Mouse (Mus musculus) megakaryocyte, embryonic 14.5 days (primary cell): ENCODE data around the gene Map1s. TPM values are rescaled to one million over a fixed set of nuclear protein-coding genes. Genes with fewer than 3 reads are reported as not detected.

Source experiments
- H3K27me3 ChIP-seq: replicated peaks from 2 replicates; pipeline ENCODE3; 2012; ENCODE audit warnings: inconsistent platforms
- H3K36me3 ChIP-seq: replicated peaks from 2 replicates; pipeline ENCODE3; 2012; ENCODE audit warnings: low read length, inconsistent platforms, mixed read lengths
- H3K4me1 ChIP-seq: 2 replicates; pipeline ENCODE4 v1.6.1; 2012; ENCODE audit warnings: inconsistent platforms
- H3K4me3 ChIP-seq: replicated peaks from 2 replicates; pipeline ENCODE3; 2012; ENCODE audit warnings: moderate library complexity, mild to moderate bottlenecking, inconsistent platforms
- H3K9me3 ChIP-seq: 2 replicates; pipeline ENCODE4 v1.6.1; 2012; ENCODE audit warnings: inconsistent platforms
- FLI1 ChIP-seq: IDR thresholded peaks from 2 replicates; pipeline ENCODE4 v1.6.1; 2012; ENCODE audit warnings: low read length, inconsistent platforms, mixed read lengths
- GATA1 ChIP-seq: IDR thresholded peaks from 3 replicates; pipeline ENCODE4 v1.6.1; 2012; ENCODE audit warnings: mixed read lengths, low read length, inconsistent platforms, borderline replicate concordance
- polyA plus RNA-seq: library from polyadenylated mRNA; stranded (reverse); fragments of >175 nt; gene quantifications from 2 replicates; pipeline ENCODE4 v1.2.3, GENCODE M21; 2012; ENCODE audit warnings: low replicate concordance; ENCODE audit not compliant: insufficient read depth

Gene Map1s
- 69.6 and 104 TPM in 2 replicates for polyA plus RNA-seq

GRCm38 (mm10) chr8:70905831-70906736 is at the start of gene Map1s:
Gene Map1s, plus strand, starts transcription at chr8:70905932.
- Histone ChIP-seq H3K27me3 (no peaks in the 10 kb centered on the region), H3K4me1 (peaks cover 58% of the 10 kb centered on the region), H3K9me3 (no peaks in the 10 kb centered on the region), H3K4me3 (peak within 1 kb of the TSS; percentile 98), H3K36me3 (peaks cover 12% of the 10 kb centered on the region)
- TF ChIP-seq GATA1, result no peak
- TF ChIP-seq FLI1, result no peak; the same call in 1 of the 2 replicates

GRCm38 (mm10) chr8:70856028-70856427 is 49.7 kb upstream of the Map1s start:
- H3K27me3 ChIP-seq, result peaks cover 89% of the 10 kb centered on the region
- no peaks in the 10 kb centered on the region for H3K36me3 ChIP-seq
- peaks cover 59% of the 10 kb centered on the region for H3K4me1 ChIP-seq

GRCm38 (mm10) chr8:70856541-70857197 is 49.1 kb upstream of the Map1s start:
- Histone ChIP-seq H3K9me3 (no peaks in the 10 kb centered on the region), H3K36me3 (no peaks in the 10 kb centered on the region), H3K4me3 (peak overlapping the region; percentile 79), H3K27me3 (peaks cover 88% of the 10 kb centered on the region), H3K4me1 (peaks cover 60% of the 10 kb centered on the region)
- TF ChIP-seq FLI1 (no peak), GATA1 (no peak)

More at GRCm38 (mm10) chr8:70856028-70856427, 49.7 kb upstream of the Map1s start:
- TF ChIP-seq GATA1, result no peak
- no peak for TF ChIP-seq FLI1
- no peak overlapping the region for H3K4me3 ChIP-seq
- H3K9me3 ChIP-seq, result no peaks in the 10 kb centered on the region

DNA sequence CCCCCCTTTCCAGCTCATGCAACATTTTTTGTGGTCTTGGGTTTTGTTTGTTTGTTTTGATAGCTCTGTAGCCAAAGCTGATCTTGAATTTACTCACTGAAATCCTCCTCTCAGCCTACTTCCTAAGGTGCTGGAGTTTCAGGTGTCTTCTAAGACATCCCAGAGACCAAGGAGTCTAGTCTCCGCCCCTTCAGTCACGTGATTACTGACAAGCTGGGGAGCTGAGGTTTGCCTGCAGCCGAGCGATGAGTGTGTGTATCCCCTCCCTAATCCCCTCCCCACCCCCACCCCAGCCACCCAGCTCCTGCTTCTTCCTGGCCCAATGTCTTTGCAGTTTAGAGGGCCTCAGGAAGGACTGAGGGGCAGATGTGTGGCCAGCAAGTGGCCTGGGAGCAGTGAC is 48.2 kb upstream of the Map1s start:
- H3K4me3 ChIP-seq, result no peak overlapping the region
- no peaks in the 10 kb centered on the region for H3K36me3 ChIP-seq
- TF ChIP-seq FLI1 (no peak), GATA1 (no peak)

GRCm38 (mm10) chr8:70862824-70863641 is 42.7 kb upstream of the Map1s start, which contains the start of gene Kcnn1:
Gene Kcnn1, minus strand, starts transcription at chr8:70863258.
- Histone ChIP-seq H3K9me3 (no peaks in the 10 kb centered on the region), H3K36me3 (peaks cover 8% of the 10 kb centered on the region), H3K4me1 (peaks cover 68% of the 10 kb centered on the region), H3K4me3 (peak within 1 kb of the TSS; percentile 94), H3K27me3 (peaks cover 64% of the 10 kb centered on the region)
- TF ChIP-seq GATA1 (no peak), FLI1 (no peak)

More for the DNA sequence above, 48.2 kb upstream of the Map1s start:
- H3K4me1 ChIP-seq, result peaks cover 67% of the 10 kb centered on the region
- no peaks in the 10 kb centered on the region for H3K9me3 ChIP-seq
- H3K27me3 ChIP-seq, result peaks cover 88% of the 10 kb centered on the region

DNA sequence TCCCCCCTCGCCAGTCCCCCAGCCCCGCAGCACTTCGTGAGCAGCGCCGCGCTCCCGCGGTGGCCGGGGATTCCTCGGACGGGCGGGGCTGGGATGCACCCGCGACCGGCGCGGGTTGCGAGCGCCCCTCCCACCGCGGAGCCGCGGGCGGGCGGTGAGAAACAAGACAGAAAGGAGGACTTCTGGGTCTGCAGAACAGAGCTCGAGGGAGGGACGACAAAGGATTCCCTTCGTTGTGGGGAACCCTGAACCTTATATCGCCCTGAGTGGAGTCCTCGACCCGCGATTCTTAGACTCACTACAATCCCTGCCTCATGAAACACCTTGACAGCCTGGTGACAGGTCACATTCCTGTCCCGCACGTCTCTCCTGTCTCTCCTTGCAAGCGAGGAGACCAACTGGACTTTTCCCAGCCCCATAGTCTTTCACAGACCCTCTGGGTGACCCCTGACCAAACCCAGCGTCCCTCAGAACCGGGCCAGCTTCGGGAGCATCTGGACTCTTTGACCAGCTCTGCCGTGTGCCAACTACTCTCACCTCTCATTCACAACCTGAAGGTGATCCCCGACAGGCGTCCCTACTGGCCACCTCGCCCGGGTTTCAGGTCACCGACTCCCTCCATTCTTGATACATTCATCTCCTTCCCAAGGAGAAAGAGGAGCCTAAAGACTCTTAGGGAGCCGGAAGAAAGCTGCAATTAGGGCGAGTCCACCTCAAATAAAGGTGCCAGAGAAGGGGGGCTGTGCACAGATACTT is 41.6 kb upstream of the Map1s start:
- peaks cover 68% of the 10 kb centered on the region for H3K4me1 ChIP-seq
- peak overlapping the region; percentile 94 for H3K4me3 ChIP-seq
- H3K27me3 ChIP-seq, result peaks cover 53% of the 10 kb centered on the region

DNA sequence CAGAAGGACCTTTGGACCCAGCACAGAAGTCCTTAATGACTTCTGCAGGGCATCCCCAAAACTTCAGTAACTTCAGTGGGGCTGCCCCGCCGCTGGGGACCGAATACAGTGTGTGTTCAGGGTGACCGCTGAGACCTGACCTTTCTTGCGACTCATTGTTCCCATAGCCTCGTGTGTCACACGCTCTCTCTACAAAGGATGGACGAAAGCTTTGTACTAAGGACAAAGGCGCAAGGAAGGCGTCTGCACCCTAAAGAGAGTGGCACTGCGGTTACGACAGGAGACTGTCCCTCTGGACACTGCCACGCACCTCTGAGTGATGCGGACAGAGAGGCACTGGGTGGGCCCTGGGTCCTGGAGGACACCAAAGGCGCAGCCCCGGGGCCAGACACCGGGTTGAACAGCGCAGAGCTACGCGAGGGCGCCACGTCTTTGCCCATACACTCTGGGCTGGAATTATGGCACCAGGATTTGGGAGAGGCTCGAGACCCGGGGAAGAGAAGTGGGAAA is 41.0 kb upstream of the Map1s start:
- peaks cover 48% of the 10 kb centered on the region for H3K27me3 ChIP-seq
- TF ChIP-seq FLI1 (no peak), GATA1 (no peak)
- H3K4me1 ChIP-seq, result peaks cover 74% of the 10 kb centered on the region

More for the DNA sequence above, 41.6 kb upstream of the Map1s start:
- H3K36me3 ChIP-seq, result peaks cover 19% of the 10 kb centered on the region
- TF ChIP-seq FLI1 (no peak), GATA1 (no peak)
- no peaks in the 10 kb centered on the region for H3K9me3 ChIP-seq

DNA sequence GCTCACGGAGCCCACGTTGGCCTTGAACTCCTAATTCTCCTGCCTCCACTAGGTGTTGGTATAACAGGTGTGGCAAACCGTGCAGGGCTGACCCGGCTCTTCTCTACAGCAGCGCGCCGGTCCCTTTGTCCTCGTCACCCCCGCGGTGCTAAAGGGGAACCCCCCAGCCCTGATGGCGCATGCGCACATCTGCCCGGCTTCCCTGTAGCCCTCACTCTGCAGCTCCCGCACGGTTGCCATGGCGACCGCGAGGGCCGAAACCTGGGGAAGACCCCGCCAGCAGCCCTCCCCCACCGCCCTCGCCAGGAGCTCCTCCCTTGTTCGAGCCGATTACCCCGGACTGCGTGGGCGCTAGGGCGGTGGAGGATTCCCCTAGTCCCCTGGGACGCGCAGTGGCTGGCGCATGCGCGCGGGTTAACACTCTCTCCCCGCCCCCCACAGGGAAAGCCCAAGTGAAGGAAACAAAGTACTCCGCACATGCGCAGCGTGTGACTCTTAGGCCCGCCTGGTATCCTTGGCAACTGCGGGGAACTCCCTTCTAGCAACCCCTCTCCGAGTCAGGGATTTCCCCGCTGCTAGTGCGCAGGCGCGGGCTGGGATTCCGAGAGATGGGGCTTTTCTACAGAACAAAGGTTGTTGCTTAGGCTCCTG is 40.3 kb upstream of the Map1s start:
- Histone ChIP-seq H3K4me1 (peaks cover 77% of the 10 kb centered on the region), H3K27me3 (peaks cover 42% of the 10 kb centered on the region), H3K4me3 (peak overlapping the region; percentile 94), H3K36me3 (peaks cover 27% of the 10 kb centered on the region), H3K9me3 (no peaks in the 10 kb centered on the region)
- no peak for TF ChIP-seq GATA1
- TF ChIP-seq FLI1, result no peak

More for the DNA sequence above, 41.0 kb upstream of the Map1s start:
- Histone ChIP-seq H3K36me3 (peaks cover 25% of the 10 kb centered on the region), H3K9me3 (no peaks in the 10 kb centered on the region), H3K4me3 (peak overlapping the region; percentile 94)
